Mouse (Mus musculus) kidney, postnatal 36 days (tissue): Measurements from ENCODE around the gene Hapln3.

Source experiments
- DNase-seq, 2 experiments: peaks; one replicate each; pipeline ENCODE4 v3.0.0; 2021 to 2022; ENCODE audit warnings: mixed read lengths in 2 of 2

Hapln3 gene

GRCm38 (mm10) chr7:79130843-79131444 is at the start of gene Hapln3:
TSS of gene Hapln3 (minus strand) at chr7:79131018.
- DNase-seq: peak; percentile 7 to 52

GRCm38 (mm10) chr7:79173800-79174199 is 43.0 kb upstream of the Hapln3 start:
- DNase-seq: no peak

- peak in 1 of 2 experiments; percentile 11 for DNase-seq
Measured at GRCm38 (mm10) chr7:79171782-79172181, 41.0 kb upstream of the Hapln3 start.

- no peak for DNase-seq
Measured at GRCm38 (mm10) chr7:79167006-79167562, 36.3 kb upstream of the Hapln3 start.

GRCm38 (mm10) chr7:79159406-79159805 is 28.6 kb upstream of the Hapln3 start:
- DNase-seq: no peak

- no peak for DNase-seq
Measured at GRCm38 (mm10) chr7:79149522-79149921, 18.7 kb upstream of the Hapln3 start.

- DNase-seq: peak; percentile 92 to 94
Measured at GRCm38 (mm10) chr7:79148711-79149266, 18.0 kb upstream of the Hapln3 start, which contains the start of gene Mfge8. TSS of gene Mfge8 (minus strand) at chr7:79149060.

GRCm38 (mm10) chr7:79147931-79148653 is 17.3 kb upstream of the Hapln3 start:
- DNase-seq: peak in 1 of 2 experiments; percentile 22

GRCm38 (mm10) chr7:79147011-79147837 is 16.4 kb upstream of the Hapln3 start:
- DNase-seq: peak; percentile 24 to 39

GRCm38 (mm10) chr7:79140897-79141296 is 10.1 kb upstream of the Hapln3 start:
- peak; percentile 72 to 88 for DNase-seq

- DNase-seq: no peak
Measured at GRCm38 (mm10) chr7:79139891-79140591, 9.2 kb upstream of the Hapln3 start.

- DNase-seq: no peak
Measured at GRCm38 (mm10) chr7:79139328-79139824, 8.6 kb upstream of the Hapln3 start.

- DNase-seq: no peak
Measured at GRCm38 (mm10) chr7:79133391-79133790, 2.6 kb upstream of the Hapln3 start.

- no peak for DNase-seq
Measured at GRCm38 (mm10) chr7:79130385-79130784, 433 bp downstream of the Hapln3 start.

GRCm38 (mm10) chr7:79129883-79130282 is 935 bp downstream of the Hapln3 start:
- DNase-seq: no peak

- no peak for DNase-seq
Measured at GRCm38 (mm10) chr7:79123465-79123864, 7.4 kb downstream of the Hapln3 start.

- DNase-seq: no peak
Measured at GRCm38 (mm10) chr7:79113848-79114247, 17.0 kb downstream of the Hapln3 start.

GRCm38 (mm10) chr7:79096492-79096891 is 34.3 kb downstream of the Hapln3 start:
- no peak for DNase-seq

GRCm38 (mm10) chr7:79089111-79089510 is 41.7 kb downstream of the Hapln3 start:
- DNase-seq: peak; percentile 7 to 51

- DNase-seq: peak; percentile 45 to 89
Measured at GRCm38 (mm10) chr7:79080572-79081399, 50.0 kb downstream of the Hapln3 start.

- DNase-seq: no peak
Measured at GRCm38 (mm10) chr7:79079212-79079611, 51.6 kb downstream of the Hapln3 start.
